Mouse (Mus musculus): ENCODE measurements around the gene Srp72. TPM values are rescaled to one million over a fixed set of nuclear protein-coding genes. Genes with fewer than 3 reads are reported as not detected.

Srp72 gene
- polyA plus RNA-seq, 1 experiment from 2014 or later = 63.5 TPM

GRCm38 (mm10) chr5:76974207-76974553 is 303 bp upstream of the Srp72 start:
- 3% methylated on average over 17 of the region's 17 CpGs for WGBS
- peaks cover 39% of the 10 kb centered on the region for H3K36me3 ChIP-seq (replicated peaks)
- H3K27ac ChIP-seq = 0 out of 2 replicates have a peak overlapping the region, but pooled peaks have one; percentile 14
- H3K9me3 ChIP-seq = no peaks in the 10 kb centered on the region
- peak; percentile 62; the same call in 1 of the 2 replicates for ATAC-seq (ENCODE audit: low FRiP score)
- peak overlapping the region; percentile 72 for H3K9ac ChIP-seq
- peak overlapping the region; percentile 88 for H3K4me2 ChIP-seq
- H3K4me3 ChIP-seq (replicated peaks) = peak overlapping the region; percentile 89
- no peaks in the 10 kb centered on the region for H3K27me3 ChIP-seq
- H3K4me1 ChIP-seq = peaks cover 14% of the 10 kb centered on the region

GRCm38 (mm10) chr5:76975736-76976135 is 1.3 kb downstream of the Srp72 start:
- H3K27me3 ChIP-seq = no peaks in the 10 kb centered on the region
- peaks cover 14% of the 10 kb centered on the region for H3K4me1 ChIP-seq
- peak overlapping the region; percentile 88 for H3K4me2 ChIP-seq
- no peak for ATAC-seq (ENCODE audit: low FRiP score)
- H3K4me3 ChIP-seq (replicated peaks) = peak overlapping the region; percentile 89
- H3K9me3 ChIP-seq = no peaks in the 10 kb centered on the region
- H3K36me3 ChIP-seq (replicated peaks) = peaks cover 38% of the 10 kb centered on the region
- 90% methylated on average over 8 of the region's 8 CpGs for WGBS
- H3K9ac ChIP-seq = no peak overlapping the region
- H3K27ac ChIP-seq = no peak overlapping the region

- Histone ChIP-seq H3K27me3 (no peaks in the 10 kb centered on the region), H3K9ac (no peak overlapping the region), H3K27ac (no peak overlapping the region), H3K4me2 (no peak overlapping the region), H3K4me1 (no peaks in the 10 kb centered on the region), H3K4me3 (replicated peaks) (no peak overlapping the region), H3K9me3 (no peaks in the 10 kb centered on the region), H3K36me3 (replicated peaks) (peaks cover 77% of the 10 kb centered on the region)
- WGBS = 92% methylated on average over 11 of the region's 11 CpGs
- no peak for ATAC-seq (ENCODE audit: low FRiP score)
These were observed 9.5 kb downstream of the Srp72 start for GRCm38 (mm10) chr5:76984015-76984414.

DNA sequence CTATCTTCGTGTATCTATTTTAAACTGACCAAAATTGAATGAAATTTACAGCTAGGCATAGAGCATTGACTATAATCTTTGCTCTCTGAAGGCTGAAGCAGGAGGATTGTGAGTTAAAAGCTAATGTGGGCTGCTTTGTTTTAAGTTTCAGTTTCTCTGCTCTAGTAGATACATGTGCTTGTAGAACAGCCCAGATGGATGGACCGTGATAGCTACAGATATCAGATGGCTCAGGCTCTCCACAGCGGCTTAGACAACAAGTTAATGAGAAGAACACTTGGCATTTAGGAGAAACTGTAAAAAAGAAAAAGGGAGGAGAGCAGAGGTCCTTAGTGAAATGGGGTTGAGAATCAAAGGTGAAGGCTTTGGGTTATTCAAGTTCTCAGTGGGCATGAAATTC is 16.3 kb downstream of the Srp72 start:
- Histone ChIP-seq H3K4me3 (replicated peaks) (no peak overlapping the region), H3K27me3 (no peaks in the 10 kb centered on the region), H3K9me3 (no peaks in the 10 kb centered on the region), H3K4me1 (no peaks in the 10 kb centered on the region), H3K9ac (no peak overlapping the region), H3K36me3 (replicated peaks) (peaks cover 79% of the 10 kb centered on the region), H3K27ac (no peak overlapping the region), H3K4me2 (no peak overlapping the region)
- WGBS = 97% methylated on average over 3 of the region's 3 CpGs
- ATAC-seq (ENCODE audit: low FRiP score) = no peak

- Histone ChIP-seq H3K4me1 (no peaks in the 10 kb centered on the region), H3K36me3 (replicated peaks) (peaks cover 82% of the 10 kb centered on the region), H3K9ac (no peak overlapping the region), H3K27me3 (no peaks in the 10 kb centered on the region), H3K27ac (no peak overlapping the region), H3K9me3 (no peaks in the 10 kb centered on the region), H3K4me2 (no peak overlapping the region), H3K4me3 (replicated peaks) (no peak overlapping the region)
- 94% methylated on average over 5 of the region's 5 CpGs for WGBS
- no peak for ATAC-seq (ENCODE audit: low FRiP score)
These were observed 18.8 kb downstream of the Srp72 start for GRCm38 (mm10) chr5:76993174-76993814.

DNA sequence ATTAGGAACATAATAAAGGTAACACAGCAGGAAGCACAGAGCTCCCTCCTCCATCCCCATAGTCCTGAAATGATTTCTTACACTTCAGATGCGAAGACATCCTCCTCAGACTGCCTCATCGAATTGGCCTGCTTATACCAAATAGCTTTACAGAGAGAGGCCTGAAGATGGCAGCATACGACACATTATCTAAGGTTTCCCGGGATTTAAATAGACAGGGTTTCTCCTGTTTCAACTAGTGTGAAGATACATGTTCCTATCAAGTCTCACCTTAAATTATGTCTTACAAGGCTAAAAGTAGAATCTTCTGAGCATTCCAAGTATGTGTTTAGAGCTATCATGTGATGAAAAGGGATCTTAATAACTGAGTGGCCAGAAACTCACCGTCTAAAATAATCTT is 23.9 kb downstream of the Srp72 start:
- peaks cover 69% of the 10 kb centered on the region for H3K36me3 ChIP-seq (replicated peaks)

GRCm38 (mm10) chr5:77001192-77001591 is 26.7 kb downstream of the Srp72 start:
- Histone ChIP-seq H3K9ac (no peak overlapping the region), H3K4me2 (no peak overlapping the region), H3K4me1 (no peaks in the 10 kb centered on the region), H3K27ac (no peak overlapping the region), H3K4me3 (replicated peaks) (no peak overlapping the region), H3K9me3 (no peaks in the 10 kb centered on the region), H3K27me3 (no peaks in the 10 kb centered on the region), H3K36me3 (replicated peaks) (peaks cover 46% of the 10 kb centered on the region)
- 93% methylated on average over 17 of the region's 17 CpGs for WGBS
- ATAC-seq (ENCODE audit: low FRiP score) = no peak

More for the DNA sequence above, 23.9 kb downstream of the Srp72 start:
- no peak overlapping the region for H3K9ac ChIP-seq
- H3K4me3 ChIP-seq (replicated peaks) = no peak overlapping the region
- WGBS = 53% methylated on average over 5 of the region's 5 CpGs
- no peak overlapping the region for H3K4me2 ChIP-seq
- no peak for ATAC-seq (ENCODE audit: low FRiP score)
- H3K27me3 ChIP-seq = no peaks in the 10 kb centered on the region
- H3K4me1 ChIP-seq = no peaks in the 10 kb centered on the region
- no peaks in the 10 kb centered on the region for H3K9me3 ChIP-seq
- H3K27ac ChIP-seq = no peak overlapping the region

DNA sequence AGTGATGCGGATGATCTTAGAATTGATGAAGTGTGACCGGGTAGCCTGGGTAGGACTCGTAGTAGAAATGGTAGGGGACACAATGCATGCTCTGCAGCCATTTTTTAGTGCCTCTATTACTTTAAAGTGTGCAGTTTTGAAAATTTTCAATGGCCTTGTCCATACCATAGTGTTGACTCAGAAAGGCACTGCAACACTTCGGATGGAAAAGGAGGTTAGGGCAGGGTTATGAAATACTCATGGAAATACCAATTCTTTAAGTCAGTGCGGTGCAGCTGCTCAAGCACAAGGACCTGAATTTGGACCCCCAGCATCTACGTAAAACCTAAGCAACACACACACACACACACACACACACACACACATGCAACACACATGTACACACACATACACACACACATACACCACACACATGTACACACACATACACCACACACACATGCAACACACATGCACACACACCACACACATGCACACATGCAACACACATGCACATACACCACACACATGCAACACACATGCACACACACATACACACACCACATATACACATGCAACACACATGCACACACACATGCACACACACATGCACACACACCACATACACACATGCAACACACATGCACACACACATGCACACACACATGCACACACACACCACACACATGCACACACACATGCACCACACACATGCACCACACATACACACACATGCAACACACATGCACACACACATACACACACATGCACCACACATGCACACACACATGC is 29.8 kb downstream of the Srp72 start, which contains the start of gene Arl9:
TSS of gene Arl9 (plus strand) at position 5 of the 771 bp plus-strand sequence.
- no peak for ATAC-seq (ENCODE audit: low FRiP score)
- 96% methylated on average over 6 of the region's 6 CpGs for WGBS
- no peaks in the 10 kb centered on the region for H3K9me3 ChIP-seq
- peaks cover 21% of the 10 kb centered on the region for H3K36me3 ChIP-seq (replicated peaks)
- H3K4me2 ChIP-seq = no peak within 1 kb of the TSS
- H3K4me3 ChIP-seq (replicated peaks) = no peak within 1 kb of the TSS
- no peaks in the 10 kb centered on the region for H3K4me1 ChIP-seq
- H3K27ac ChIP-seq = no peak within 1 kb of the TSS
- H3K27me3 ChIP-seq = no peaks in the 10 kb centered on the region
- H3K9ac ChIP-seq = no peak within 1 kb of the TSS

- no peaks in the 10 kb centered on the region for H3K9me3 ChIP-seq
- 92% methylated on average over 9 of the region's 9 CpGs for WGBS
- H3K4me3 ChIP-seq (replicated peaks) = no peak overlapping the region
- no peak overlapping the region for H3K4me2 ChIP-seq
- H3K36me3 ChIP-seq (replicated peaks) = no peaks in the 10 kb centered on the region
- H3K4me1 ChIP-seq = no peaks in the 10 kb centered on the region
- no peak overlapping the region for H3K27ac ChIP-seq
- no peak for ATAC-seq (ENCODE audit: low FRiP score)
- H3K27me3 ChIP-seq = no peaks in the 10 kb centered on the region
- H3K9ac ChIP-seq = no peak overlapping the region
These were observed 35.9 kb downstream of the Srp72 start for GRCm38 (mm10) chr5:77010352-77010751.

DNA sequence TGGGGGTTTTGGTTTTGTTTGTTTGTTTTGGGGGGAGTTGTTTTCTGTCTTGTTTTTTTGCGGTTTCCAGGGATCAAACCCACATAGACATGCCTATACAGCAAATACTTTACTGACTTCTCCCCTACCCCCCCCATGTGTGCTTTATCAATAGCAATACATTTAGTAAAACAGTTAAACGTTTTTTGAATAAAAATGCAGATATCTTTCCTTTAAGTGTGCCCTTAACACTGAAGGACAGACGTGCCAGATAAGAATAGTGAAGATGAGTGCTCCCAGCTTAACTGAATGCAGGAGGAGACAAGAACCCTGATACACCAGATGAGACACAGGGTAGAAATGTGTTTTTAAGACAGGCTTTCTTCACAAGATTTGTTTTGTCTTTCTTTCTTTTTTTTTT is 36.6 kb downstream of the Srp72 start:
- H3K27me3 ChIP-seq = peaks cover under 1% of the 10 kb centered on the region; the same call in 1 of the 2 replicates
- no peak overlapping the region for H3K9ac ChIP-seq
- H3K27ac ChIP-seq = no peak overlapping the region
- 72% methylated on average over 3 of the region's 3 CpGs for WGBS
- ATAC-seq (ENCODE audit: low FRiP score) = no peak
- H3K4me2 ChIP-seq = no peak overlapping the region
- no peaks in the 10 kb centered on the region for H3K36me3 ChIP-seq (replicated peaks)
- H3K4me1 ChIP-seq = no peaks in the 10 kb centered on the region
- no peaks in the 10 kb centered on the region for H3K9me3 ChIP-seq
- no peak overlapping the region for H3K4me3 ChIP-seq (replicated peaks)

DNA sequence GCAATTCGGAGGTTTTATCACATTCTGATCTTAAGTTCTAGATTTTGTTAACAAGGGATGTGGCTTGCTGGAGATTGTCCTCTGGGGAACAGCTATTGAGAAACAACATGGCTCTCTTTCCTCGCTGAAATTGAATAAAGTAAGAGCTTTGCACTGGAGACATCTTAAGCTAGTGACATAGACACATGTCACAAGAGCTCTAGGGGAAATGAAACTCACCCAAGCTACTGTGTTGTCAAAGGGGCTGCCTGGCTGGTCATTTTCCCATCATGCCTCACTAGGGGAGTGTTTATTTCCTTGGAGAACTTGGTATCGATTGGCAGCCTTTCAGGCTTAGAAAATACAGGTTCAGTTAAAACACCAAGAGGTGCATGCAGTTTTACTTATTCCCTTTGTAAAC is 38.7 kb downstream of the Srp72 start:
- ATAC-seq (ENCODE audit: low FRiP score) = no peak
- Histone ChIP-seq H3K9ac (no peak overlapping the region), H3K4me1 (no peaks in the 10 kb centered on the region), H3K4me3 (replicated peaks) (no peak overlapping the region), H3K27me3 (peaks cover 16% of the 10 kb centered on the region), H3K27ac (no peak overlapping the region), H3K36me3 (replicated peaks) (no peaks in the 10 kb centered on the region), H3K9me3 (no peaks in the 10 kb centered on the region), H3K4me2 (no peak overlapping the region)
- 86% methylated on average over 3 of the region's 3 CpGs for WGBS

DNA sequence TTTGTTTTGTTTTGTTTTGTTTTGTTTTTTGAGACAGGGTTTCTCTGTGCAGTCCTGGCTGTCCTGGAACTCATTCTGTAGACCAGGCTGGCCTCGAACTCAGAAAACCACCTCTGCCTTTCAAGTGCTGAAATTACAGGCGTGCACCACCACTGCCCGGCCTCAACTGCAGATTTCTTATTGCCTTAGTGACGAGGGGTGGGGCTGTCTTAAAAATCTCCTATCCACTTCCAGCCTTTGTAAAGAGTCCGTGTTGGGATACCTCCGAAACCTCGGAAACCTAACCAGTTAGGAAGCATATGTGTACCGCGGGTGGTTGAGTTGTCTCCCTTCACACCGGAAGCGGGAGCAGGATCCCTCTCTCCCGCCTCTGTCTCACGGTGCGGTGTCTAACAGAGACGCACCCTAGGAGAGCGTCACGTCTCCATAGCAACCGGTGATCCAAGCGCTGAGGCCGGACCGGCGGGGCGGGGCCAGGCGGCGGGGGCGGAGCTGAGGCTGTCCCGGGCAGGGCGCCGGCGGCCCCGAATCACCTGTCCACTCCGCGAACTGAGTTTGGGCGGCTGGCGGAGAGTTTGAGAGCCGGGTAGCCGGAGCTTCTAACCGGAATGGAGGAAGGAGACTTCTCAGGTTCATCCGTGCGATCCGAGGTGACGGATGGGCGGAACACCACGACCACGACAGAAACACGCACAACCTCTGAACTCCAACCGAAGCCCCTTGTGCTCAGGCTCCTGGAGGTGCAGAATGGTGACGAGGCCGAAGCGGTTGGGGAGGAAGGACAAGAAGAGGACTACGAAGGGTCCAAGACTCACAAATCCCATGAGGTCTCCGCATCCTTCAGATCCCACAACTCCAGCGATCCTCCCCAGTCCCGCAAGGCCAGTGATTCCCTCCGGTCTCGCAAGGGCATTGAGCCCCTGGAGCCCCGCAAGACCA is 41.3 kb downstream of the Srp72 start, which contains the start of gene Thegl:
TSS of gene Thegl (plus strand) at position 480 of the 939 bp plus-strand sequence.
- WGBS = 14% methylated on average over 57 of the region's 57 CpGs
- Histone ChIP-seq H3K4me2 (peak within 1 kb of the TSS; percentile 59), H3K4me1 (no peaks in the 10 kb centered on the region), H3K27me3 (peaks cover 16% of the 10 kb centered on the region), H3K9ac (peak within 1 kb of the TSS; percentile 38), H3K4me3 (replicated peaks) (peak within 1 kb of the TSS; percentile 50), H3K27ac (no peak within 1 kb of the TSS), H3K9me3 (no peaks in the 10 kb centered on the region), H3K36me3 (replicated peaks) (no peaks in the 10 kb centered on the region)
- ATAC-seq (ENCODE audit: low FRiP score) = peak; percentile 99
